Mouse (Mus musculus): ENCODE measurements around the gene Spink2. TPM values are rescaled to one million over a fixed set of nuclear protein-coding genes. Genes with fewer than 3 reads are reported as not detected.

The Spink2 gene
- polyA plus RNA-seq, 2 experiments, result 3.7 to 4.6 TPM

- no peaks in the 10 kb centered on the region for H3K4me1 ChIP-seq (ENCODE audit: control insufficient read depth, insufficient read depth, low read length)
- H3K9ac ChIP-seq (ENCODE audit: low read depth, low read length, severe bottlenecking), result no peak overlapping the region
- H3K4me2 ChIP-seq (replicated peaks; ENCODE audit: low read depth, low read length, severe bottlenecking), result no peak overlapping the region
- H3K27ac ChIP-seq (replicated peaks; ENCODE audit: low read depth, low read length), result no peak overlapping the region
- no peaks in the 10 kb centered on the region for H3K9me3 ChIP-seq (ENCODE audit: control insufficient read depth, low read length)
- ATAC-seq (ENCODE audit: low FRiP score, low read depth), result no peak
- no peaks in the 10 kb centered on the region for H3K36me3 ChIP-seq (ENCODE audit: control insufficient read depth, insufficient read depth, low read length)
- DNase-seq (ENCODE audit: low spot score), result no peak
- no peak for TF ChIP-seq POLR2A (IDR thresholded peaks at IDR 0.05; ENCODE audit: borderline replicate concordance, extremely low read depth, insufficient read depth, insufficient read length)
- no peaks in the 10 kb centered on the region for H3K27me3 ChIP-seq (ENCODE audit: control insufficient read depth, insufficient read depth, low read length)
- 70% methylated on average over 8 of the region's 8 CpGs for WGBS
- no peak overlapping the region for H3K4me3 ChIP-seq (replicated peaks; ENCODE audit: low read length)
Observed at GRCm38 (mm10) chr5:77252115-77252827, 41.0 kb upstream of the Spink2 start.

- no peak for TF ChIP-seq POLR2A (IDR thresholded peaks at IDR 0.05; ENCODE audit: borderline replicate concordance, extremely low read depth, insufficient read depth, insufficient read length)
- Histone ChIP-seq H3K9ac (ENCODE audit: low read depth, low read length, severe bottlenecking) (no peak overlapping the region), H3K27me3 (ENCODE audit: control insufficient read depth, insufficient read depth, low read length) (no peaks in the 10 kb centered on the region), H3K4me3 (replicated peaks; ENCODE audit: low read length) (no peak overlapping the region), H3K4me2 (replicated peaks; ENCODE audit: low read depth, low read length, severe bottlenecking) (no peak overlapping the region), H3K27ac (replicated peaks; ENCODE audit: low read depth, low read length) (no peak overlapping the region), H3K4me1 (ENCODE audit: control insufficient read depth, insufficient read depth, low read length) (no peaks in the 10 kb centered on the region), H3K9me3 (ENCODE audit: control insufficient read depth, low read length) (no peaks in the 10 kb centered on the region), H3K36me3 (ENCODE audit: control insufficient read depth, insufficient read depth, low read length) (no peaks in the 10 kb centered on the region)
- WGBS, result 29% methylated on average over 5 of the region's 5 CpGs
- DNase-seq (ENCODE audit: low spot score) (no peak), ATAC-seq (ENCODE audit: low FRiP score, low read depth) (no peak)
Observed at GRCm38 (mm10) chr5:77251656-77252055, 40.4 kb upstream of the Spink2 start.

GRCm38 (mm10) chr5:77250083-77250482 is 38.8 kb upstream of the Spink2 start:
- H3K27ac ChIP-seq (replicated peaks; ENCODE audit: low read depth, low read length), result no peak overlapping the region
- H3K4me2 ChIP-seq (replicated peaks; ENCODE audit: low read depth, low read length, severe bottlenecking), result no peak overlapping the region
- H3K9ac ChIP-seq (ENCODE audit: low read depth, low read length, severe bottlenecking), result no peak overlapping the region
- DNase-seq (ENCODE audit: low spot score) (no peak), ATAC-seq (ENCODE audit: low FRiP score, low read depth) (no peak)
- no peaks in the 10 kb centered on the region for H3K36me3 ChIP-seq (ENCODE audit: control insufficient read depth, insufficient read depth, low read length)
- no peaks in the 10 kb centered on the region for H3K9me3 ChIP-seq (ENCODE audit: control insufficient read depth, low read length)
- no peak for TF ChIP-seq POLR2A (IDR thresholded peaks at IDR 0.05; ENCODE audit: borderline replicate concordance, extremely low read depth, insufficient read depth, insufficient read length)
- 0 out of 2 replicates have a peak, but pooled peaks cover 4% of the 10 kb centered on the region for H3K4me1 ChIP-seq (ENCODE audit: control insufficient read depth, insufficient read depth, low read length)
- H3K4me3 ChIP-seq (replicated peaks; ENCODE audit: low read length), result no peak overlapping the region
- no peaks in the 10 kb centered on the region for H3K27me3 ChIP-seq (ENCODE audit: control insufficient read depth, insufficient read depth, low read length)
- 66% methylated on average over 9 of the region's 9 CpGs for WGBS

GRCm38 (mm10) chr5:77245787-77246671 is 34.8 kb upstream of the Spink2 start:
- DNase-seq (ENCODE audit: low spot score), result peak; percentile 42
- 0 out of 2 replicates have a peak, but pooled peaks cover 4% of the 10 kb centered on the region for H3K4me1 ChIP-seq (ENCODE audit: control insufficient read depth, insufficient read depth, low read length)
- peak; percentile 70; the same call in 1 of the 2 replicates for ATAC-seq (ENCODE audit: low FRiP score, low read depth)
- H3K4me2 ChIP-seq (replicated peaks; ENCODE audit: low read depth, low read length, severe bottlenecking), result peak overlapping the region; percentile 47
- H3K9ac ChIP-seq (ENCODE audit: low read depth, low read length, severe bottlenecking), result peak overlapping the region; percentile 44
- no peaks in the 10 kb centered on the region for H3K36me3 ChIP-seq (ENCODE audit: control insufficient read depth, insufficient read depth, low read length)
- H3K9me3 ChIP-seq (ENCODE audit: control insufficient read depth, low read length), result no peaks in the 10 kb centered on the region
- H3K4me3 ChIP-seq (replicated peaks; ENCODE audit: low read length), result peak overlapping the region; percentile 25
- 26% methylated on average over 26 of the region's 26 CpGs for WGBS
- H3K27ac ChIP-seq (replicated peaks; ENCODE audit: low read depth, low read length), result peak overlapping the region; percentile 52; the same call in 1 of the 2 replicates
- H3K27me3 ChIP-seq (ENCODE audit: control insufficient read depth, insufficient read depth, low read length), result no peaks in the 10 kb centered on the region
- TF ChIP-seq POLR2A (IDR thresholded peaks at IDR 0.05; ENCODE audit: borderline replicate concordance, extremely low read depth, insufficient read depth, insufficient read length), result no peak

- H3K36me3 ChIP-seq (ENCODE audit: control insufficient read depth, insufficient read depth, low read length), result no peaks in the 10 kb centered on the region
- no peak for DNase-seq (ENCODE audit: low spot score)
- ATAC-seq (ENCODE audit: low FRiP score, low read depth), result no peak; the same call in 1 of the 2 replicates
- 0 out of 2 replicates have a peak, but pooled peaks cover 4% of the 10 kb centered on the region for H3K4me1 ChIP-seq (ENCODE audit: control insufficient read depth, insufficient read depth, low read length)
- peak overlapping the region; percentile 25 for H3K4me3 ChIP-seq (replicated peaks; ENCODE audit: low read length)
- H3K9ac ChIP-seq (ENCODE audit: low read depth, low read length, severe bottlenecking), result peak overlapping the region; percentile 44
- H3K27ac ChIP-seq (replicated peaks; ENCODE audit: low read depth, low read length), result peak overlapping the region; percentile 52; the same call in 1 of the 2 replicates
- H3K4me2 ChIP-seq (replicated peaks; ENCODE audit: low read depth, low read length, severe bottlenecking), result peak overlapping the region; percentile 47
- WGBS, result 38% methylated on average over 7 of the region's 7 CpGs
- H3K27me3 ChIP-seq (ENCODE audit: control insufficient read depth, insufficient read depth, low read length), result no peaks in the 10 kb centered on the region
- no peak for TF ChIP-seq POLR2A (IDR thresholded peaks at IDR 0.05; ENCODE audit: borderline replicate concordance, extremely low read depth, insufficient read depth, insufficient read length)
- no peaks in the 10 kb centered on the region for H3K9me3 ChIP-seq (ENCODE audit: control insufficient read depth, low read length)
Observed at GRCm38 (mm10) chr5:77245463-77245786, 34.2 kb upstream of the Spink2 start.
